Mouse (Mus musculus) bone marrow macrophage, adult 2 months (primary cell): Measurements from ENCODE around the gene Zmym6. TPM values are rescaled to one million over a fixed set of nuclear protein-coding genes. Genes with fewer than 3 reads are reported as not detected.

Experiments
- H3K27ac ChIP-seq: 2 replicates; pipeline ENCODE4 v1.5.1; 2012; ENCODE audit warnings: low read depth, low read length; ENCODE audit not compliant: insufficient read depth
- H3K4me1 ChIP-seq: 2 replicates; pipeline ENCODE4 v1.6.1; 2012; ENCODE audit warnings: low read length; ENCODE audit not compliant: control insufficient read depth, insufficient read depth
- H3K4me3 ChIP-seq: 2 replicates; pipeline ENCODE4 v1.5.1; 2012; ENCODE audit warnings: mild to moderate bottlenecking, low read length, moderate library complexity; ENCODE audit not compliant: insufficient read depth
- CTCF ChIP-seq: IDR thresholded peaks from 2 replicates; pipeline ENCODE4 v1.5.1; 2012; ENCODE audit warnings: low read depth, mild to moderate bottlenecking, low read length, moderate library complexity
- POLR2A ChIP-seq: IDR thresholded peaks from 2 replicates; pipeline ENCODE4 v1.6.1; 2012; ENCODE audit warnings: mild to moderate bottlenecking, low read depth, low read length, borderline replicate concordance
- polyA plus RNA-seq: library from polyadenylated mRNA; stranded (reverse); fragments of >200 nt; gene quantifications from 2 replicates; pipeline ENCODE4 v1.2.4, GENCODE M21; 2012; ENCODE audit not compliant: missing spikeins, insufficient read depth, insufficient read length

The Zmym6 gene
- polyA plus RNA-seq, 1 experiment, result 27.3 TPM

DNA sequence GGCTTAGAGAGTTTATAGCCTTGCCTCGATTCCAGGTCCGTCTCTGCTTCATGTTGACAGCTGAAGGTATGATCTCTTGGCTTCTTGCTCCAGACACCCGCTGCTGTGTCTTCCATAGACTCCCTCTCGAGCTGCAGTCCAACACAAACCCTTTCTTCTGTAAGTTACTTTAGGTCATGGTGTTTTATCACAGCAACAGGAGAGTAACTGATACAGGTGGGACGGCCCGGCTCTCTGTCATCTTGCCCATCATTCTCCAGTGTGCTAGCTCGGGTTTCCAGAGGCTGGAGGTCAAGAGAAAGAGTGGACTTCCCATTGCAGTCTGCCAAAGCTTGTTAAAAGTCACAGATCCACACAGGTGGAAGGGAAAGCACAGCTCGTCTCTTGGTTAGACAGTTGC is 86.7 kb downstream of the Zmym6 start:
- TF ChIP-seq CTCF (no peak), POLR2A (no peak)
- Histone ChIP-seq H3K27ac (no peak overlapping the region), H3K4me3 (no peak overlapping the region), H3K4me1 (no peaks in the 10 kb centered on the region)

DNA sequence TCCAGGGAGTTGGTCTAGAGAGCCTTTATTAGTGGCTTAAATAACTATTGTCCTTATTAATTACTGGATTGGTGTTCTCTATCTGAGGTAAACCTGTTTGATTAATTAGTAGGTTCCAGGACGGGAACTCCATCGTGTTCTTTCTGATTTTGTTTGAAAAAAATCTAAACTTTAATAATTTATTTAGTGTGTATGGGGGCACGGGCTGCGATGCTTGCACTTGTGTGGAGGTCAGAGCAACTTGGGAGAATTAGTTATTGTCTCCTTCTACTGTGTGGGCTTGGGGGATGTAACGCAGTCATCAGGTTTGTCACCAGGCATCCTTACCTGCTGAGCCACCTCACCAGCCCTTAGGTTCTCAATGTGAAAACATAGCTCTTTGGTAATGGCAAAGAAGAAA is 89.9 kb downstream of the Zmym6 start:
- Histone ChIP-seq H3K27ac (no peak overlapping the region), H3K4me3 (no peak overlapping the region), H3K4me1 (no peaks in the 10 kb centered on the region)
- TF ChIP-seq POLR2A (no peak), CTCF (no peak)

DNA sequence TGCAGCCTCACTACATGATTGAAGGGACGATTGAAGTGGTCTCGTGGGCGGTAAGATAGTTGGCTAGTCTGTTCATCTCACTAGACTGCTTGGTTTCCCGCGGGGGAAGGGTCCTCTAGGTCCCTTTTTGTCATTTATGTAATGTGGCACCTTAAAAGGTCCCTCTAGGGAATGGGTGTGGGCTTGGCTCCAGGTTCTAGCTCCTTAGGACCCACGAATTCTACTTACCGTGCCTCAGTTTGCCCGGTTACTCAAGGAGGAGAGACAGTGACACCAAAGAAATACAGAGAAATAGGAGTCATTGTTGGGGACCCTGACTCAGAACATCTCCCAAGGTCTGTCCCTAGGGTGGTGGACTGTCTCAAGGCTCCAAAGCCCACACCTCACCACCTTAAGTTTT is 90.5 kb downstream of the Zmym6 start:
- TF ChIP-seq CTCF (no peak), POLR2A (no peak)
- H3K4me1 ChIP-seq, result no peaks in the 10 kb centered on the region
- H3K4me3 ChIP-seq, result no peak overlapping the region
- no peak overlapping the region for H3K27ac ChIP-seq

DNA sequence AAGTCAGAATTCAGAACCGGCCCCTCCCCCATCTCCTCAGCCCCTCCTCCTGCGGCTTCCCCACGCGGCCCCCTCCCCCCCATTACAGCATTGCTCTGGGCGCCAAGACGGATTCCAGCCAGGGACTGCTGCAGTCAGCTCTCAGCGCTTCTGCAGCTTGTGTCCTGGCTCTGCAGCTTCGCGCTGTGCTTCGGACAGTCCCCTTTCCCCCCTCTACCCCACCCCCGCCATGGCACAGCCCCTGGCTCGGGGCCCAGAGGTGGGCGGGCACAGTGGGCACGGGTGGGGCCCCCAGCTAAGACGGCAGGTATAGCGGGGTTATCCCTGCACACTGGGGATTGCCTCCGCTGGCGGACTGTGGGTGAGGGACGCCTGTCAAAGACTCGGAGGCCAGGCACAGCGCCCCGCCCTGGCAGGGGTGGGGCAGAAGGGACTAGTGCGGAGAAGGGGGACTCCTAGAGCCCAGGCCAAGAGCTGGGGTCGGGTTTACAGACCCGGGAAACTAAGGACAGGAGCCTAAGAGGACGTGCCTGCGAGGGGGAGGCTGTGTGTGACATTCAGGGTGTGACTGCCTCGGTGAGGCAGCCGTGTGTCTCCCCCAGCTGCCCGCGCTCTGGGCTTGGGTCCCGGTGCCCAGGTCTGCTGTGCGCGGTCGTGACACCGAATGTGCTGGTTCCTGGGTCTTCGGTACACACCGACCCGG is 91.2 kb downstream of the Zmym6 start:
- H3K4me3 ChIP-seq, result peak overlapping the region; percentile 61
- H3K27ac ChIP-seq, result no peak overlapping the region
- TF ChIP-seq CTCF (no peak), POLR2A (no peak)
- H3K4me1 ChIP-seq, result no peaks in the 10 kb centered on the region

DNA sequence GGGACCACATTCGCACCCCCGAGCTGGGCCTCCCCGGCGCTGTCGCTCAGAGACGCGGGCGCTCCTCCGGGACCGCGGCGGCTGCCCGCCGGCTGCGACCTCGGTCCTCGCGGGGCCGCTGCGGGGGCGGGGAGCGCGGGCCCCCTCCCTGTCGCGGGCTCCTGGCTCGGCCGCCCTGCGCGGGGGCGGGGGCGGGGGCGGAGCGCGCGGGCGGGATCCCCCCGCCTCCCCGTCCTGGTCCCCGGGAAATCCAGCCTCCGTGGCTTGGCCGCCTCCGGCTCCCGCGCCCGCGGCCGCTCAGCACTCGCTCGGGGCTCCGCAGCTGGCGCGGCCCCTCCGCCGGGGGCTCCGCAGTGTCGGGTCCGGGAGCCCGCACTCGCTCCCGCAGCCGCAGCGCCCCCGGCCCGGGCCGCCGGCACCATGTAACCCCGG is 91.7 kb downstream of the Zmym6 start, which contains the start of gene Dlgap3:
Gene Dlgap3, plus strand, starts transcription at position 291 of the 432 bp plus-strand sequence.
- Histone ChIP-seq H3K4me3 (peak within 1 kb of the TSS; percentile 61), H3K27ac (no peak within 1 kb of the TSS), H3K4me1 (no peaks in the 10 kb centered on the region)
- TF ChIP-seq CTCF (no peak), POLR2A (no peak)

DNA sequence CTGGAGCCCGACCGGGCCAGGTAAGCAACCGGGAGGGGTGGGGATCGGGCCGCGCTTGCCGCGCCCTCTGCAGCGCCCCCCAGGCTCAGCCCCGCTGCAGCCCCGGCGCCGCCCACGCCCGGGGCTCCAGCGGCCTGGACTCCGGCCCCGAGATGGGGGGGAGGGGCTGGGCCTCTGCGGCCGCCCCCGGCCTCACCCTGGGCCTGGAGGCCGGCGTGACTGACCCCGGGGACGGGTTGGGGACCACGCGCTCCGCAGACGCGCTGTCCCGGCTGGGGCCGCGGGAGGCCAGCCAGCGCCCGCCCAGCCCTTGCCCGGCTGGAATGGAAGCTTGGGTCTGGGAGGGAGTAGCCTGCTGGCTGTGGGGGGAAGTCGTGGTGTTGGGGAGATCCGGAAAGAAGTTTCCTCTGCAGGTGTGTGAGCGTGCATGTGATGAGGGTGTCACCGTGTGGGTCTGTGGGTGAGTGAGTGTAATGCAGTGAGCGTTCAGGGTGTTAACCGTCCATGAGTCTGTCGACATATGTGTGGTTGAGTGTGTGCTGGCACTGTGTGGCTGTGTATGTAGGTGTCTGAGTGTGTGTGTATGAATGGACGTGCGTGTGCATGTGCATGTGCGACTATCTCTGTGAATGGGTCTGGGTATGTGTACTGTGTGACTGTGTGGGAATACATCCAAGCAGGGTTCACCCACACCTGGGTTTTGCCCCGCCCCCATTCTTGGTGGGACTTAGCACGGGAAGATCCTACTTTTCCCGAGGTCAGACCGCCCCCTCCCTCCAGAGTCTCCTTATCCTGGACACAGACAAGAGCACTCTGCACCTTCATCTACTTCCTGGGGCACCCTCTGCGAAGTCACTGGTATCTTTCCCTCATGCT is 92.4 kb downstream of the Zmym6 start:
- H3K27ac ChIP-seq, result no peak overlapping the region
- TF ChIP-seq POLR2A (no peak), CTCF (no peak)
- H3K4me3 ChIP-seq, result peak overlapping the region; percentile 61
- H3K4me1 ChIP-seq, result no peaks in the 10 kb centered on the region

DNA sequence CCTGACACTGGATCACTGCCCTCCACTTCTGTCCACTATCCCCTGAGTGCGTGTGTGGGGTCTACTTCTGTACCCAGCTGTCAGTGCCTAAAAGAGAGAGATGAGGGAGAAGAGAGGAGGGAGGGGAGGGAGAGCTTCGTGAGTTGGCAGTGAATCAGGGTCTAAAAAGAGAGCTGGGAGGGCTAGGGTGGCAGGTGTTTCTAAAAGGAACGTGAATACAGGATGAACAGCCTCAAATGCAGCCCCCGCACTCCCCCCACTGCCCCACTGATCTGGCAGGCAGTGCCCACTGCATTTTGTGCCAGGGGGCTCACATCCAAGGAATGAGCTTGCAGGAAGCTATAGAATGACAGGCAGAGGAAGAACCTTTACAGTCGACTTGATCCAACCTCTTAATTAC is 93.7 kb downstream of the Zmym6 start:
- Histone ChIP-seq H3K4me3 (no peak overlapping the region), H3K4me1 (no peaks in the 10 kb centered on the region), H3K27ac (no peak overlapping the region)
- no peak for TF ChIP-seq CTCF
- no peak for TF ChIP-seq POLR2A

DNA sequence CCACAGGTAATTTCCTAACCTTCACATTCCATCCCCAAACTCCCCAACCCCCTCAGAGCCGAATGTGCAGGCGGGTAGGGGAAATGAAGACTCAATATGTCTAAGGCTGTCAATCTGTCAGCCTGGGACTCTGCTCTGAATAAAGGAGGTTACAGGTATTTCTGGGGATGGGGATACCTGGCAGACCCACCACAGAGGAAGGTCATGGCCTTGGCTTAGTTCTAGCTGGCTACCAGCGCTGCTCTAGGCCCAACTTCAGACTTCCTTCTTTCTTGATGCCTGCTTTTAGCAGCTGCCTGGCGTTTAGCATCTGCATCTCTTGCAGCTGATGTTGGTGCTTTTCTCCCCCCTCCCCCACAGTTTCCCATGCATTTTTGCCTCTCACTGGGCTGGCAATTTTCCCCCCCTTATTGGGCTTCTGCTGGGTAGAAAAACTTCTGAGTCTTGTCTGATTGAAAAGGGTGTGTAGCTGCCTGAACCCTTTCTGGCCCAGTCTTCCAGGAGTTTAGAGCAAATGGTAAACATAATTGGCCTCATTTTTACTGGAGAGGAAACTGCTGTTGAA is 94.2 kb downstream of the Zmym6 start:
- no peak overlapping the region for H3K4me3 ChIP-seq
- TF ChIP-seq CTCF (no peak), POLR2A (no peak)
- no peaks in the 10 kb centered on the region for H3K4me1 ChIP-seq
- no peak overlapping the region for H3K27ac ChIP-seq

DNA sequence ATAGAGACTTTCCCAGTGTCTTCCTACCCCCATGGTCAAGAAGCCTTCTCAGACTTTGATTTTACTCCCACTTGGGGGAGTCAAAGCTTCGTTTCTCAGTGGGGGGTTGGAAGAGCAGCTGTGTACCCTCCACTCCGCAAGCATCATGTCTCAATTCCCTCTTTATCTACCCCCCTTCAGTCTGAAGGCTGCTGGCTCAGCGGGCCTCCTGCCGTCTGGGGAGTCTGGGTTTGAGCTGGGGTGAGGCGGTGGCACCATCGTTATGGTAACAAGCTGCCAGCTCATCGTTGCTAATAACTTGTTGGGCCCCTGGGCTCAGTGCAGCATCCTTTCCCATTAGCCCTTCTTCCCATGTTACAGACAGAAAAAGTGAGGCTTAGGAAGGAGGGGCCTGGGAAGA is 94.9 kb downstream of the Zmym6 start:
- Histone ChIP-seq H3K27ac (no peak overlapping the region), H3K4me3 (no peak overlapping the region), H3K4me1 (no peaks in the 10 kb centered on the region)
- TF ChIP-seq CTCF, result no peak

DNA sequence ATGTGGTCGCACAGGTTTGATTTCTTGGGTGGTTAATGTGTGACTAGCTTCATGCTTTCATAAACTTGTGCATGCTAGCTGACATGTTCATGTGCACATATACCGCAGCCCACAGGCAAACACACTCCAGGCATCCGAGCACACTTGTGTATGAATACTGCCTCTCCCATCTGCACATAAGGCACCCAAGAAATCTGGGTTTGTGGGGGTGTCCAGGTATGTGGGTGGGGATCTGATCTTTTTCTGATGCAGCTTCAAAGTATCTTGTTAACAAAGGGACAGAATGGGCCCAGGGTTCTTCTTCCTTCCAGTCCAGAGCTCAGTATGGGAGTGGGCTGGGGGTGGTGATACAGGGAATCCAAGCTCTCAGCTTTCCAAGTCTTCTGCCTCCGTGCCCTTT is 95.4 kb downstream of the Zmym6 start:
- no peaks in the 10 kb centered on the region for H3K4me1 ChIP-seq
- H3K27ac ChIP-seq, result no peak overlapping the region
- H3K4me3 ChIP-seq, result no peak overlapping the region
- TF ChIP-seq CTCF (no peak), POLR2A (no peak)
